Mouse (Mus musculus) C2C12 (cell line): ENCODE results near the gene B4galnt1.

Experiments used
- CEBPB ChIP-seq: IDR thresholded peaks from one replicate; pipeline ENCODE4 v1.6.1; 2011; ENCODE audit warnings: low read depth, mild to moderate bottlenecking, control low read depth, moderate library complexity
- CTCF ChIP-seq: IDR thresholded peaks from one replicate; pipeline ENCODE4 v1.5.1; 2011; ENCODE audit not compliant: control insufficient read depth, insufficient read depth, insufficient read length
- FOSL1 ChIP-seq: IDR thresholded peaks from one replicate; pipeline ENCODE4 v1.8.0; 2011; ENCODE audit warnings: mild to moderate bottlenecking, low read length; ENCODE audit not compliant: poor library complexity, insufficient read depth, severe bottlenecking
- USF1 ChIP-seq: IDR thresholded peaks from one replicate; pipeline ENCODE4 v1.6.1; 2011; ENCODE audit warnings: low read depth, mild to moderate bottlenecking, control low read depth, moderate library complexity

DNA sequence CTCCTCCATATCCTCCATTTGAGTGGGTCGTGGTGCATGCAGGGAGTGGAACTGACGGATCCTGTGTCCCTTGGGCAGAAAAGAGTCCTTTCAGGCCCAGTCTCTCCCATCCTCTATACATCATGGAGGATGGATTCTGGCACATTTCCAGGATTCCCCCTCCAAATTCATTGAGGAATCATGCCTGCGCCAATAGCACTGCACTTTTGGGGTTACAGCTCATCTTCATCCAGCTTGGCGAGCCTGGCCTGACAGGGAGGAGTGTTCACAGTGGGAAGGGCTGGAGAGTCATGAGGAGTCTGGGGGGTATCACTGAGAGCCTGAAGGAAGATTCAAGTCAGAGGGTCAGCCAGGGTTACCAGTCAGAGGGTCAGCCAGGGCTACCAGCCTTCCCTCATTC is 17.6 kb downstream of the B4galnt1 start:
- TF ChIP-seq CTCF: no peak
- no peak for TF ChIP-seq CEBPB
- no peak for TF ChIP-seq USF1
- TF ChIP-seq FOSL1: no peak
